Mouse (Mus musculus): ENCODE data around the gene Gdf3.
"Not testable (repeated sequence)": the region's sequence is repeated elsewhere in the genome, so short reads cannot be mapped to it uniquely, and the experiment has no call there.

Gene Gdf3

DNA sequence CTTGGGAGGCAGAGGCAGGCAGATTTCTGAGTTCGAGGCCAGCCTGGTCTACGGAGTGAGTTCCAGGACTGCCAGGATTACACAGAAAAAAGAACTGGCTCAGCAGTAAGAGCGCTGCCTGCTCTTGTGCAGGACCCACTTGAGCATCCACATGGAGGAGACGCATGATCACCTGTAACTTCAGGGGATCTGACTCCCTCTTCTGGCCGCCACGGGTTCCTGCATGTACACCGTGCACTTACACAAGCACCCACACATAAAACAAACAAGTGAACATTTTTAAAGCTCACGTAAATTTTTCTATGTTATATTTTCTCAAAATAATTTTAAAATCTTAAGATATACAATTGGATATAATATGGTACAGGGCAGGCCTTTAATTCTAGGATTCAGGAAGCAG, 4.4 kb downstream of the Gdf3 start:
- DNase-seq (ENCODE audit: low read depth): no peak

DNA sequence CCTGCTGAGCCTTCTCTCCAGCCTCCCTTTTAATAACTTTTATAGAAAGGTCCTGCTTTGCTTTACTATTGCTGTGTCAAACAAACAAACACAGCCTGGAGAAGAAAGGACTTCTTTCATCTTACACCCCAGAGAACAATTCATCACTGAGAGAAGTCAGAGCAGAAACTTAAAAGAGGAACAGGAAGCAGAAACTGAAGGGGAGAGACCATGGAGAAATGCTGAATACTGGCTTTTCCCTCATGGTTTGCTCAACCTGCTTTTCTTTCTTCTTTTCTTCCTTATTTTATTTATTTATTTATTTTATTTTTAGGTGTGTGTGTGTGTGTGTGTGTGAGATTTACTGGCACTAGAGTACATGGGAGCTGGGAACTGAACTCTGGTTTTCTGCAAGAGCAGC, 5.6 kb downstream of the Gdf3 start:
- no peak for DNase-seq (ENCODE audit: low read depth)

DNA sequence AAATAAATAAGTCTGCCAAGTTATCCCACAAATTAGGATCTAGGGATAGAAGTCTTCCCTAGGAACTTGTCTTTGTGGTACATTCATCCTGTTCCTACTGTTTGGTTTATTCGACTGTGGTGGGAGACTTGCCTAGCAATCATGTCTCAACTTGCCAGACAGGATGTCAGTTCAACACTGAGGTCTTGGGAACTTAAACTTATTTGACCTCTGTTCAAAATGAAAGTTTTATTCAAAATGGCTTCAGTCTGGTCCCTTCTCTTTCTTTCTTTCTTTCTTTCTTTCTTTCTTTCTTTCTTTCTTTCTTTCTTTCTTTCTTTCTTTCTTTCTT, 6.9 kb downstream of the Gdf3 start:
- DNase-seq (ENCODE audit: low read depth): no peak

DNA sequence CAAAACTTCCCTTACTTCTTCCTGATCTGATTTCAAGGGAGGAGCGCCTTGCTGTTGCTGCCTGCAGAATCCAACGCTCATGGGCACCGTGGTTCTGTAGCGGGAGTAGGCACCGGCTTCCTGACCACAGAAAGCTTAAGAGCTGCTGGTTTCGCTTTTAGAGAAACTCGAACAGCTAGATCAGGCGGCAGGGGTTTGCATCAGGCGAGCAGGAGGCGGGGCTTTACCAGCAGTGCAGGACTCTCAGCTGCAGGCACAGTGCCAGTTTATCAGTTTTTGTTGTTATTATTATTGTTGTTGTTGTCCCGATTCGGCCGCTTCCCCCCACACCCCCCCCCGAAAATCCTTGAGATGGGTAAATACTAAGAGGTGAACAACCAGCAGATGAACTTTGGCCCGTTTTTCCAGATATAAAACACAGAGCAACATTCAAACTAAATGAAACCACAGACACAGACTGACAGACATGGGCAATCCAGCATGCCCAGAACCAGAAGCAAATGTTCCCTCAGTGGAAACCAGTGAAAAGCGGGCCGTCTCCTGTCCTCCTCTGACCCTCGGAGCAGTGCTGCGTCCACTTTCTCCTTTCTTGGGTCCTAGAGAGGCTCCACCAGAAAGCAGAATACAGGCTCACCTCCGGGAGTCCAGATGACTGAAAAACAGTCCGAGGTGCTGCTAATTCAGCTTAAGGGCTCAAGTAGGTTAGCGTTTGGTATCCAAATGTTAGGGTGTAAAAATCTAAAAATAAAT, 7.5 kb downstream of the Gdf3 start, which contains the start of gene Apobec1:
Gene Apobec1 (minus strand): TSS at position 203 of the 750 bp plus-strand sequence.
- peak; percentile 70 for DNase-seq (ENCODE audit: low read depth)

DNA sequence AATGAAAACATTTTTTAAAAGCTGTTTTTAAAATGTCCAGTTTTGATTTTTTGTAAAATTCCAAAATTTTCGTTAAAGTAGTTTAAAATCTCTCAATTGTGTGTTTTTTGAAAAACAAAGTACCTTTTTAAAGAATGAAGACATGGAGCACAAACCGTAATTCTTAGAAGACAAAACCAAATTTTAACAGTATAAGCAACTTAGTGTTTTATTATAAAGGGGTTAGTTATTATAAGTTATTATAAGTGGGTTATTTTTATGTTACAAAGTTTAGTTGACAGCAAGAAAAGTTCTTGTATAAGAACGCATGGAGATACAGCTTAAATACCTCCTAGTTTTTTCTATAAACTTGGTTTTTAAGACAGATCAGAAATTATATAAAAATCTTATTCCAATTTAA, 8.3 kb downstream of the Gdf3 start:
- DNase-seq (ENCODE audit: low read depth): no peak

DNA sequence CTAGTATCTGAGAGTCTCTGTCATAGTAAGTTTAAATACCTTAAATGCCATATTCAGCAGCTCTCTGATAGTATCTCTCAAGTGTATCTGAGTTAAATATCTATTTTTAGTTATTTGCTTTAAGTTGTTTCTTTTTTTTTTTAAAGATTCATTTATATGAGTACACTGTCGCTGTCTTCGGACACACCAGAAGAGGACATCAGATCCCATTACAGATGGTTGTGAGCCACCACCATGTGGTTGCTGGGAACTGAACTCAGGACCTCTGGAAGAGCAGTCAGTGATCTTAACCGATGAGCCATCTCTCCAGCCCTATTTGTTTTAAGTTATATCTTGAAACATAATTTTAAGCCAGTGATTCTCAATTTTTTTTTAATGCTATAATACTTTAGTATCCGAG, 8.9 kb downstream of the Gdf3 start:
- DNase-seq (ENCODE audit: low read depth): no peak

DNA sequence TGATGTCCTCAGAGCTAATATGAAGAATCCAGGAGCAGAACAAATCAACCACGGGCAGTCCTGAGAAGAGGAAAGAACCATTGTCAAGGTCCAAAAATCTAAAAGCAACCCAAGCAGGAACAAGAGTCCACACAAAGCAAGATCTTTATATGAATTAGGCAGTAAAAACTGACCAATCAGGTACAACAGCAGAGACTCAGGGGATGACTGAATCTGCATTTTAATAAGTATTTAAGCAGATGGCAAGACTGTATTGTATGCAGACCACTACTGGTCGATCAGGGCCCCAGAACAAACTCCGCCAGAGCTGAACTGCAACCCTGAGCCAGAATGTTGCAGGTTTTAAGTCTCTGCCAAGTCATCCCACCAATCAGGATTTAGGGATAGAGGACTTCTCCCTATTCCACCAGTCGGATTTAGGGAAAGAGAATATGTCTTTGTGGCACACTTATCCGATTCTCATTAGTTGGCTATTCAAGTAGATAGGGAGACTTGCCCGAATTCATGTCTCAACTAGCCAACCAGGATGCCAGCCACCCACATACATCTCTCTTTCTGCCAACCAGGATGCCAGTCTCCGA, 9.7 kb downstream of the Gdf3 start:
- DNase-seq (ENCODE audit: low read depth): no peak

DNA sequence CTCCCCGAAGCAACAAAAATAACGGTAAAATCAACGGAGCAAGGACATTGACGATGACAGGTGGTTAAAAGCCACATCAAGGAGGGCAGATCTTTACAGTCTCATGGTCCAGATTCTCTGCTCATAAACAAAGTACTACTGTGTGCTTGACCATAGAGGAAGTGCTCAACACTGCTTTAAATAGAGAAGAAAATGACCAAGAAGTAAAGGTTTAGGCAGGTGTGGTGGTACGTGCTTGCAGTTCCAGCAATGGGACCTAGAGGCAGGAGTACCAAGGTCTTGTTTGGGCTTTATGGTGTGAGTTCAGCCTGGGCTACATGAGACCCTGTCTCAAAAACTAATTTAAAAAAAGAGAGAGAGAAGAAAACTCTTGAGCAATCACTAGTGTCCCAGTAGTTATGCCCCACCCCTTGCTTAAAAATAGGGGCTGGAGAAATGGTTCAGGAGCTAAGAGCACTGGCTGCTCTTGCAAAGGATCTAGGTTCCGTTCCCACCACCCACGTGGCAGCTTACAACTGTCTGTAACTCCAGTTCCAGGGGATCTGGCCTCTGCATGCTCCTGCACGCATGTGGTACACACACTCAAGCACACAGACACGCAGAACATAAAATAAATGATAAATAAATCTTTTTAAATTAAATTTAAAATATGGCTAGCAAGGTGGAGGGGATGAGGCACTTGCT, 10.7 kb downstream of the Gdf3 start:
- DNase-seq (ENCODE audit: low read depth): no peak

DNA sequence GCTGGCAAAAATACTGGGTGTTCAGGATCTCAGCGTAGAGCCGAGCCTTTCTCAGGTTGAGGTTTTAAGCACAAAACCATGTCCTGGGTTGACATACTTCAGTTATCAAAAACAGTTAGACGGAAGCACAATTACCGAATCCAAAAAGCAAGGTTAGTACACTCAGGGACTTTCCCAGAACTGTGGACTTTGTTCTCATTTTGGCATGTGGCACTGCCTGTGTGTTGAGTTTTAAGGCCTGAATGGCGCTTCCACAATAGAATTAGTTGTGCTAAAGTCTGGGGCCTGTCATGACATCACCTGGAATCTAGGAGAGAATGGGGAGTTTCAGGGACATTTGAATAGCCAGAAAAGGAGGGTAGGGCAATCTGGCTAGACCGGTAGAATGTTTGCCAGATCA, 11.5 kb downstream of the Gdf3 start:
- DNase-seq (ENCODE audit: low read depth): no peak

DNA sequence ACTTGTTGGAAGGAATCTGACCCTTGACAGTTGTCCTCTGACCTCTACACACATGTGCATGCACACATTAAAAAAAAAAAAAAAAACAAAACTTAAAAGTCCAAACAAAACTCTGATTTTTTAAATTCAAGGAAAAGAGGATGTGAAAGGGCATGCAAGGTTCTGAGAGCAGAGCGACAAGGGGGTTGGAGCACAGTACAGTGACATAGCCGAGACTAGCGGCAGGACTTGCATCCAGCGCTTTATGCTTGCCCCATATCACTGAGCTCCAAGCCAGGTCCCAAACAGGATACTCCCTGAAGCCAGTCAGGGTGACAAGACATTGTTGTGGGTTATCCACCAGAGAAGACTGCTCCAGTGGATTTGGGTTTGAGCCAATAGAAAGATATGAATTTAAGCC, 11.9 kb downstream of the Gdf3 start:
- no peak for DNase-seq (ENCODE audit: low read depth)

DNA sequence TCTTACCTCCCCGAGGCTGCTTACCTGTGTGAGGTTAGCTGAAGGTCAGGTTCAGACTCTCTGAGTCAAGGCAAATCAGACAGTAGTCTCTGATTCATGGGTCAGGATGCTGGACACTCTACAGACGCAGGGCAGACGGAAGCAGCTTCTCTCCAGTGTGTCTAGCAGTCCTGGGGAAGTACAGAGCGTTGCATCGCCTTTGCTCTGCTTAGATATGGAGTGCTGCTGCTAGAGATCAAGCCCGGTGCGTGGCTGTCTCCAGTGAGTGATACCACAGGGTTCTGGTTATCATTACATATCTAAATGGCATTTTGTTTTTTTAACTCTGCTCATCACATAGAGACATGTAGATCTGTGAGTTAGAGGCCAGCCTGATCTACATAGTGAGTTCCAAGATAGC, 13.3 kb downstream of the Gdf3 start:
- DNase-seq (ENCODE audit: low read depth): no peak

DNA sequence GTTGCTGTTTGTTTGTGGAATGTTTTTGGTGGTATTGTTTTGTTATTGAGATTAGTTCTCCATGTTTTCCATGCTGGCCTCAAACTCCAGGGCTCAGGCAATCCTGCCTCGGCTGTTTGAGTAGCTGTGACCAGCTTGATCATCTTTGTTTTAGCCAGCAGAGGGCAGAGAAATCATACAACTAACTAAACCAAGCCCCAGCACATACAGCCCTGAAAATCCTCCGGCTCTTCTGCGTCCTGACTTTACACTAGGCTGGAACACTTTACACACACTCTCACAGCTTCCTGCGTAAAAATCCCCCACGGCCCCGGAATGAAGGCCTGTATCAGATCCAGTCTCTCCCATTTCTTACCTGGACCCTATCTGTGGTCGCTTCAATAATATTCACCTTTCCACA, 14.2 kb downstream of the Gdf3 start:
- no peak for DNase-seq (ENCODE audit: low read depth)

DNA sequence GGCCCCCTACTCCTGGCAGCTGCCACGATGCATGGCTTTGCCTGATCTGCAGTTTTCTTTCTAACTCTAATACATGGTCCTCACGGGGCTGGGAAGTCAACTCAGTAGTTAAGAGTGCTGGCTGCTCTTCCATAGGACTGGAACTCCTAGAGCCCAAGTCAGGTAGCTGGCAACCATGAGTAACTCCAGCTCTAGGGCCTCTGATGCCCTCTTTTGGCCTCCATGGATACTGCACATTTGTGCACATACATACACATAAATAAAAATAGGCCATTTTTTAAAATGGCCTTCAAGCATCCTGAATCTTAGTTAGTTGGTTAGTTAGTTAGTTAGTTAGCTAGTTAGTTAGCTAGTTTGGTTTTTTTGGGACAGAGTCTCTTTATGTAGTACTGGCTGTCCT, 17.0 kb downstream of the Gdf3 start:
- no peak for DNase-seq (ENCODE audit: low read depth)

DNA sequence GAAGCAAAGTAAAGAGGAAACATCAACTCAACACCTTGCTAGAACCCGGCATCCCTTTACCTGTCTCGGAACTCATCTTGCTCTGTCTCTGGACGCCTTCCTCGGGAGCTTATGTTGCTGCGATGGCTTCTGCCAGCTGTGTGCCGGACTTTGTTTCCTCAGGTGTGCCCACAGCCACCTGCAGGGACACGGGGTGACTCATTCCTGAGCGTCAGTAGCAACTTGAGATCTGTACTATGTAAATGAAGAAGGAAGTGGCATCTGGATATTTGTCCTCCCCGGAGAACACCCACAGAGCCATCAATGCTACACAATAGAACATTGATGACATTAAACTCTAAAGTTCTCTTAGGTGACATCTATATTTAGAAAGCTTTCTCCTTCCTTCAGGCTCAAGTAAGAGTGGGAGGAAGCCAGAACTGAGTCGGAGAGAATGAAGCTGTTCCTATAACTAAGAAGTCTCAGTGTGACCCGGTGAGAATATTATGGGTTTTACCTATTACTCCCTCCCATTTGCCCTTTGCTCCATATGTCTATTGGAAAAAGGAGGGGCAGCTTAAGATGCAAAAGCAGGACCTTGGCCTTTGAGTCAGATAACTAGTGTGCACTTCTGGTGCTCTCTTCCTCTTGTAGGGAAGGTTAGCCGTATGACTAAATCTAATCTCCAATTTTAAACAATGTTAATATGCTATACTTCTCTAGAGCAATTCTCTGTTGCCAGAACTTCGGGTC, 18.7 kb downstream of the Gdf3 start:
- no peak for DNase-seq (ENCODE audit: low read depth)

DNA sequence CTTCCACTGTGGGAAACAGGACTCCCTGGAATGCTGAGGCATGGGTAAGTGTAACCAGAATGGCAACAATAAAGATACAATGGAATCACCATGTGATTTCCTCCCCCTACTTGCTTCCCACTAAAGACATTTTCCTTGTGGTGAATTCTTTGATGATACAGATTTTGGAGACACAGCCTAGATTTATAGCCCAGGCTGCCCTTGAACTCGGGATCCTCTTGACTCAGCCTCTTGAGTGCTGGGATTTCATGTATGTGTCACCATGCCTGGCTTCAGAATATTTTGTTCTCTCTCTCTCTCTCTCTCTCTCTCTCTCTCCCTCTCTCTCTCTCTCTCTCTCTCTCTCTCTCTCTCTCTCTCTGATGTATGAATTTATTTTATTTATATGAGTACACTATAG, 30.8 kb downstream of the Gdf3 start:
- no peak for DNase-seq (ENCODE audit: low read depth)

DNA sequence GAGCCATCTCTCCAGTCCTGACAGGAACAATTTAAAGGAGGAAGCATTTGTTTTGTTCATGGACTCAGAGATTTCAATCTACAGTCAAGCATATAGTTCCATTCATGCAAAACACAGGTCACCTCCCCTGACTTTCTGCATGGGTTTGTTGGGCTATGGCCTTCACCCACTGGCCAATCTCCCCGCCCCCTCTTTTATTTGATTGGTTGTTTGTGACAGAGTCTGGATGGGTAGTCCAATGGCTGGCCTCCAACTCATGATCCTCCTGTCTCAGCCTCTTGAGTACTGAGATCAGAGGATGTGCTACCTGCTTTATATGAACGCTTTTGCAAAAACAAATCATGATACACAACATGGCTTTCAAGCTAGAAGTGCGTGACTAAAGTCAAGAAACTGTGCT, 32.9 kb downstream of the Gdf3 start:
- no peak for DNase-seq (ENCODE audit: low read depth)

DNA sequence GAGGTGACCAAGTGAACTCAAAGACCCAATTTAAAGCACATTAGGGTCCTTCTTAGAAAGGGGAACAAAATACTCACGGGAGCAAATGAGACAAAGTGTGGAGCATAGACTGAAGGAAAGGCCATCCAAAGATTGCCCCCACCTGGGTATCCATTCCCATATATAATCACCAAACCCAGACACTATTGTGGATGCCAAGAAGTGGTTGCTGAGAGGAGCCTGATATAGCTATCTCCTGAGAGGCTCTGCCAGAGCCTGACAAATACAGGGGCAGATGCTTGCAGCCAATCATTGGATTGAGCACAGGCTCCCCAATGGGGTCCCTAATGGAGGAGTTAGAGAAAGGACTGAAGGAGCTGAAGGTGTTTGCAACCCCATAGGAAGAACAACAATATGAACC, 34.9 kb downstream of the Gdf3 start:
- DNase-seq (ENCODE audit: low read depth): not testable (repeated sequence)

DNA sequence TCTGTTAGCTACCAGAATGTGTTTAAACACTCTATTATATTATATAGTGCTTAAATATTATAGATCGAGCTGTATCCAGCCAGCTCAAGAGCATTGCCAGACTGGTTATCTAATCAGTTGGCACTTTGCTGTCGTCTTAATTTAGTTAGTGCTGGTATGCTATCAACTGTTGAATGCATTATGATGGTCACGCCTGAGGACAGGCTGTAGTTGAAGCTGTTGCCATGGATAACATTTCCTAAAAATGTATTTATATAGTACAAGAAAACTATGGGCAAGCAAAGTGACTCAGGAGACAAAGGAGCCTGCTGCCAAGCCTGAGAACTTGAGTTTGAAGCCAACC, 38.3 kb downstream of the Gdf3 start:
- DNase-seq (ENCODE audit: low read depth): no peak

DNA sequence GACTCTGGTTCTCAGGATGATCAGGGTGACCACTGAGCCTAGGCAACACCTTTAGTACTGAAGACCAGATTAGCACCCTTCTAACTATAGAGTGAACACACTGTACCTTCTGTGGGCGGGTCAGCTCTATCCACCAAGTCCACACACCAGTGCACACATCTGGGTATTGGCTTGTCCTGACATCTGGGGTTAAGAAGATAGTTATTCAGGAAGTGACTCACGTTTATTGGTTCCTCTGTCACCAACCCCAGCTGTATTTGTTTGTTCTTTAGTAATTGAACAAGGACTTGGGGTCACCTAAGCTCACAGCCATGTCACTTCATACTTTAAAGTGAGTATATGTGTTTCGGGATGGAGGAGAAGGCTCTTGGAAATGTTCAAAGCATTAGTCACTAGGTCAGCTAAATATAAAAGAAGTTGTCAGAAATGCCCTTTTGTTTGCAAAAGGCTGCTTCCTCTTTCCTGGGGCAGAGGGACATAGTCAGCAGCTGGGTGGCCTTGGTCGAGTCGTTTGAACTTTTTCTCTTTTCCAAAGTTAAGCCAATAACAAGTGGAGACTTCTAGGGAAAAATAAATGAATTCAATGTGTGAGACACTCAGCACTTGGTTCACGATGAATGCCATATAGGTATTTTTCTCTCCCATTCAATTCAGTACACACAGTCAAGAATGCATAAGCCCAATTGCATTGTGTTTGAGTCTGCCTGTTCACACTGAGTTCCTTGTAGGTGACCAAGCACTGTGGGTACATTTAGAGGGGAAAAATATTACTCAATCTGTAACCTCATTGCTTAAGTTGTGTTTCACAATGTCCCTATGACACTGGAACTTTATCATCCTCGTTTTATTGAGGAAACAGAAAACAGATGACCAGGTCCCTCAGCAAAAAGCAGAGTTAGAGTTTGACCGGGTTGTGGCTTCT, 38.9 kb downstream of the Gdf3 start:
- DNase-seq (ENCODE audit: low read depth): peak; percentile 47

DNA sequence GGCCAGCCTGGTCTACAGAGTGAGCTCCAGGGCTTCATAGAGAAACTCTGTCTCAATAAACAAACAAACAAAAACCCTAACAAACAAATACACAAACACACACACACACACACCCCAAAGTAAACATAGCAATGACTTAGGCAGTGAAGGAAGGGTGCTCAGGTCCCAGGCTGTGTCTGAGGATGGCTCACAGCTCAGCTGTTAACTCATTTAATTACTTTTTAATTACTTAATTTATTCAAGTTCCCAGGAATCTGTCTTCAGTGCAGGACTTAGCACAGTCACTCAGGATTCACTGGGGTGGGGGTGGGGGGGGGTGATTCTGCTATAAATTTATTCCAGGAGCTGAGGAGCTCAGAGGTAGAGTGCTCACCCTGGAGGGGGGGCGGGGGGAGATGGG, 40.1 kb downstream of the Gdf3 start:
- no peak for DNase-seq (ENCODE audit: low read depth)

DNA sequence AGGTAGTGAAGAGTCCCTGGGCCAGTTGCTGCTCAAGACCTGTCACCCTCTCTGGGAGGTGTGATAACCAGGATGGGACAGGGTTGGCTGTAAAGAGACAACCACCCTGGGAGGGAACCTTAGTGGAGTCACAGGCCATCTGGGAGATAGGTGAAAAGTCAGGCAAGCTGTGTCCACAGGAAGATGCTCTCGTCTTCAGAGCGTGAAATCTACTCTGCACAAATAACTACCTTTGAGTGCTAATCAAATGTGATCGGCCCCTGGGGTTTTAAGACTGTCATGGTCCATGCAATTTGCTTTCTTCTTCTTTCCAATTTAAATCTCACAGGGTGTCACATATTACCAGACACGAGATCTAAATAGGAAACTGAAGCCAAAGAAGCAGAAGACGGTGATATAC, 40.8 kb downstream of the Gdf3 start:
- DNase-seq (ENCODE audit: low read depth): no peak

All from c-Kit-positive CD71-negative TER-119-negative erythroid progenitor cells, embryonic 14.5 days (primary cell).